Mouse (Mus musculus) CD4-positive naive resting alpha-beta T cell, adult 76 days (primary cell): ENCODE results near the gene Stox2. TPM values are rescaled to one million over a fixed set of nuclear protein-coding genes. Genes with fewer than 3 reads are reported as not detected.

ENCODE experiments used
- total RNA-seq: library from RNA; stranded (reverse); gene quantifications from one replicate; pipeline ENCODE4 v1.2.4, GENCODE M21; 2023

Stox2 gene
- 0.41 TPM for total RNA-seq

GRCm38 (mm10) chr8:47446312-47447046, at the start of gene Stox2:
Gene Stox2 (minus strand): TSS chr8:47446362.

Other genes starting within 250 kb of the Stox2 start
- gene Trappc11, start 87.1 kb upstream of the Stox2 start, total RNA-seq = 32.7 TPM
- 21.9 TPM for gene Rwdd4a, start 87.3 kb upstream of the Stox2 start, total RNA-seq
- gene Ing2, start 229.2 kb upstream of the Stox2 start, total RNA-seq = 32.9 TPM